Mouse (Mus musculus) megakaryocyte, adult 5-6 weeks (primary cell): ENCODE data around the gene Bcl2l12. TPM values are rescaled to one million over a fixed set of nuclear protein-coding genes. Genes with fewer than 3 reads are reported as not detected.

ENCODE experiments used
- ATAC-seq: 2 replicates; pipeline ENCODE4 v1.8.0; 2016; ENCODE audit warnings: mild to moderate bottlenecking, inconsistent platforms; ENCODE audit not compliant: poor library complexity, severe bottlenecking
- total RNA-seq, 2 experiments: library from RNA; stranded (forward) in 1 of 2; stranded (reverse) in 1 of 2; fragments of 153-499, 151-499 nt in 1 of 2; fragments of 221-1000, 200-1000 nt in 1 of 2; gene quantifications; 2 replicates each; pipeline versions ENCODE4 v1.2.3 to v1.2.4; 2015 to 2017

Gene Bcl2l12
- total RNA-seq, 2 experiments from 2014 or later: 14.1 to 16.8 TPM

GRCm38 (mm10) chr7:45019031-45019571, 20.6 kb upstream of the Bcl2l12 start:
- no peak for ATAC-seq

- ATAC-seq: peak; percentile 74
Observed at GRCm38 (mm10) chr7:45017242-45018061, 18.9 kb upstream of the Bcl2l12 start, which contains the start of gene Rras. Rras (plus strand) TSS chr7:45017961.

- ATAC-seq: no peak
Observed at GRCm38 (mm10) chr7:45016761-45017160, 18.2 kb upstream of the Bcl2l12 start.

GRCm38 (mm10) chr7:45015957-45016612, 17.6 kb upstream of the Bcl2l12 start, which contains the start of gene Scaf1:
Scaf1 (minus strand) TSS chr7:45016363.
- peak; percentile 78 for ATAC-seq

- ATAC-seq: no peak
Observed at GRCm38 (mm10) chr7:45015344-45015956, 16.9 kb upstream of the Bcl2l12 start.

GRCm38 (mm10) chr7:45014096-45014451, 15.6 kb upstream of the Bcl2l12 start:
- no peak for ATAC-seq

- ATAC-seq: no peak
Observed at GRCm38 (mm10) chr7:45013366-45014095, 15.0 kb upstream of the Bcl2l12 start.

- ATAC-seq: no peak
Observed at GRCm38 (mm10) chr7:45012824-45013223, 14.3 kb upstream of the Bcl2l12 start.

- ATAC-seq: no peak
Observed at GRCm38 (mm10) chr7:45012011-45012410, 13.5 kb upstream of the Bcl2l12 start.

- no peak for ATAC-seq
Observed at GRCm38 (mm10) chr7:45008411-45008810, 9.9 kb upstream of the Bcl2l12 start.

- ATAC-seq: no peak
Observed at GRCm38 (mm10) chr7:45007846-45008245, 9.3 kb upstream of the Bcl2l12 start.

GRCm38 (mm10) chr7:45007141-45007540, 8.6 kb upstream of the Bcl2l12 start:
- no peak for ATAC-seq

GRCm38 (mm10) chr7:45006503-45006902, 8.0 kb upstream of the Bcl2l12 start:
- no peak for ATAC-seq

GRCm38 (mm10) chr7:45005321-45005992, 6.9 kb upstream of the Bcl2l12 start:
- ATAC-seq: no peak

- ATAC-seq: no peak
Observed at GRCm38 (mm10) chr7:45004546-45004945, 6.0 kb upstream of the Bcl2l12 start.

GRCm38 (mm10) chr7:45002440-45002839, 3.9 kb upstream of the Bcl2l12 start:
- no peak for ATAC-seq

- ATAC-seq: no peak
Observed at GRCm38 (mm10) chr7:45000539-45001114, 2.1 kb upstream of the Bcl2l12 start.

GRCm38 (mm10) chr7:44999753-45000152, 1.2 kb upstream of the Bcl2l12 start:
- no peak for ATAC-seq

GRCm38 (mm10) chr7:44997940-44998428, 528 bp downstream of the Bcl2l12 start:
- no peak for ATAC-seq
